Mouse (Mus musculus) liver, adult (tissue): ENCODE measurements around the gene Mrpl58.

ENCODE experiments used
- GATA4 ChIP-seq: IDR thresholded peaks from 2 replicates; pipeline ENCODE4 v1.6.1; 2014; ENCODE audit warnings: mild to moderate bottlenecking, low read length; ENCODE audit not compliant: insufficient replicate concordance

Mrpl58 gene

DNA sequence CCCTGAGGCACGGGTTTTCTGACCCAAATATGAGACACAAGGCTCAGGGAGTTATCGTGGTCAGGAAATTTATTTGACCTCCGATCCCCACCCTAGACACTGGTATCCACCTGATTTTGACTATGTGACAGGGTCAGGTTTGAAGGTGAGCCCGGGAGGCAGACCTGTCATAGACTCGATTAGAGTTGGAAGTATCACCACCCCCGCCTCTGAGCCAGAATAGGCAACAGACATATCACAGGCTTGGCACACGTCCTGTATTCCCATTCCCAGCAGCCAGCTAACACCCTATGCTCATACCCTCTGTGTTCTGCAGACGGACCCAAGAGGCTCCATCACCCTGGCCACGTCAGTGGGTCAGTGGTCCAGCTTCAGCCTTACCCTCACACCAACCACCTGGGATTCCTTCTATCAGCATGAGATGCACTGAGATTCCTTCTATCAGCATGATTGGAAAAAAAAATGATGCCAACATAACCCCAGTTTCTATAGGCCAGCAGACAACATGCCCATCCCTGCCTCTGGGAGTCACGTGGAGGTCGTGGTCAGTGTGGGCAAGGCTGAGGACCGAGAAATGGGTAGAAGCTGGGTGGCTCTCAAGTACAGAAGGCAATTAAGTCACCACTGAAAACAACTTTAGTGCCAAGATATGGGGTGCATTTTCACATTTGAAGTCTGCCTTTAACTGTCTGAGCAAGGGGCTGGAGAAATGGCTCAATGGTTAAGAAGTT, 28.7 kb upstream of the Mrpl58 start:
- no peak for TF ChIP-seq GATA4

GRCm38 (mm10) chr11:115376722-115377121, 26.8 kb upstream of the Mrpl58 start:
- no peak for TF ChIP-seq GATA4

DNA sequence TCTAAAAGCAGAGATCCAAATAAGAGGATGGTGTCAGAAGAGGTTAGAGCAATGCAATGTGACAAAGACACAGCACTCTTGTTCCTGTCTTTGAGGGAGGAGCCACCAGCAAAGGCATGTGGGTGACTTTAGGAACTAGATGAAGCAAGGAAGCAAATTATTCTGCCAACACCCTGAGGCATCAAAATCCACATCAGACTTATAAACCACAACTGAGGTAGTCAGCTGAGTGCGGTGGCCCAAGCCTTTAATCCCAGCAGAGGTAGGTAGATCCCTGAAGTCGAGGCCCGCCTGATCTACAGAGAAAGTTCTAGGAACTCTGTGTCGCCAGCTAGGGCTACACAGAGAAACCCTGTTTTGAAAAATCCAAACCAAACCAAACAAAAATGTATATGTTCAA, 26.3 kb upstream of the Mrpl58 start:
- TF ChIP-seq GATA4: no peak

DNA sequence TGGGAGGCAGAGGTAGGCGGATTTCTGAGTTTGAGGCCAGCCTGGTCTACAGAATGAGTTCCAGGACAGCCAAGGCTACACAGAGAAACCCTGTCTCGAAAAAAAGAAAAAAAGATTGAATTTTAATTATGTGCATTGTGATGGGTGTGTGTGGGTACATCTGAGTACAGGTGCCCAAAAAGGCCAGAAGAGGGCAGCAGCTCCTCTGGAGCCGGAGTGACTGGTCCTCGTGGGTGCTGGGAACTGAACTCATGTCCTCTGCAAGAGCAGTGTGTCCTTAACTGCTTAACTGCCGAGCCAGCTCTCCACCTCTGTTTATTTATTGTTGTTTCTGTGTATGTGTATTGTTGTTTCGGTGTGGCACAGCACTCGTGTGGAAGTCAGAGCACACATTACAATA, 25.7 kb upstream of the Mrpl58 start:
- no peak for TF ChIP-seq GATA4

- no peak for TF ChIP-seq GATA4
Observed at GRCm38 (mm10) chr11:115381276-115381675, 22.3 kb upstream of the Mrpl58 start.

DNA sequence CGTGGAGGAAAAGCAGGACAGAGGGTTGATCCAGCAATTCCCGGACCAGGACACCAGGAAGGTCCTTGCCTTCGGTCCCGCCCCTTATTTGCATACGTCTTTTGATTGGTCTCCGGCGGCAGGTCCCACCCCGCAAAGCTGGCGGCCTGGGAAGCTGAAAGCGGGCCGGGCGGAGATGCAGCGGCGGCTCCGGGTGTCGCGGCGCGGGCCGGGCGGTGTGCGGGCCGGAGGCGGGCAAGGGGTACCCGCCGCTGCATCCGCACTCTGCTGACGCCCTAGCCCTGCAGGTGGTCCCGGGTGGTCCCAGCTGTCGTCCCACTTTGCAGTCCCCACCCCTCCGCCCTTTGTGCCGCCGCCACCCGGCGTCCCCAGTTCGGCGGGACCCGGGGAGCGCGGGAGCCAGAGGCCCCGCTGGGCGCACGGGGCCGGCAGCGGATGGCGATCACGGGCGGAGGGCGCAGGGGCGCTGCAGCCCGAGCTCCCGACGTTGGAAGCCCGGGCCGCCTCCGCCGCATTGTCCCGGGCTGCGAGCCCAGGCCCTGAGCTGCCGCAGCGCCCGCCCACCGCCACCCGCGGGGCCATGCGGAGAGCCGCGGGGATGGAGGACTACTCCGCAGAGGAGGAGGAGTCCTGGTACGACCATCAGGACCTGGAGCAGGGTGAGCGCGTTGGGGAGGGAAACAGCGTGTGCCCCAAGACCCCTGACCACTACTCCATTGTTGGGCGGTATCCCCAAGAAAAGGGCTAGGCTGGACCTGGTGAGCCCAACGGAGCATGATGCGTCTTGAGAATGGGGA, 21.6 kb upstream of the Mrpl58 start, which contains the start of gene Cdr2l:
Gene Cdr2l (plus strand): TSS at position 174 of the 797 bp plus-strand sequence.
- TF ChIP-seq GATA4: no peak; the same call in 1 of the 2 replicates

DNA sequence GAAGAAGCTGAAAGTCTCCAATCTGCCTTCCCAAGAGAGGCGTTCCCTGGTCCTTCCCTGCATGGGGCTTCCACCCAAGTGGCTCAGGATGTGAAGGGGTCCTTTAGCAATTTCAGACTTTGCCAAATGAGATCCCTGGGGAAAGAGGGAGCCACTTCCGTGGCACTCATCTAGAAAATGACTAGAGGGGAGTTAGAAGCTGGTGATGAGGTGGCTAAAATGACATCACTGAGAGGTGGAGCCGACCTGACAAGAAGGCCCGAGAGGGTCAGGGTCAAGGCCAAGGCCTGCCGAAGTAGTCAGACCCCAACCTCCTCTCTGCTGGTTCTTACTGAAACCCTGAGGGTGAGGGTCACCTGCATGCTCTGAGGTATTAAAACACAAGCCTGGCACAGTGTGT, 20.7 kb upstream of the Mrpl58 start:
- no peak for TF ChIP-seq GATA4

DNA sequence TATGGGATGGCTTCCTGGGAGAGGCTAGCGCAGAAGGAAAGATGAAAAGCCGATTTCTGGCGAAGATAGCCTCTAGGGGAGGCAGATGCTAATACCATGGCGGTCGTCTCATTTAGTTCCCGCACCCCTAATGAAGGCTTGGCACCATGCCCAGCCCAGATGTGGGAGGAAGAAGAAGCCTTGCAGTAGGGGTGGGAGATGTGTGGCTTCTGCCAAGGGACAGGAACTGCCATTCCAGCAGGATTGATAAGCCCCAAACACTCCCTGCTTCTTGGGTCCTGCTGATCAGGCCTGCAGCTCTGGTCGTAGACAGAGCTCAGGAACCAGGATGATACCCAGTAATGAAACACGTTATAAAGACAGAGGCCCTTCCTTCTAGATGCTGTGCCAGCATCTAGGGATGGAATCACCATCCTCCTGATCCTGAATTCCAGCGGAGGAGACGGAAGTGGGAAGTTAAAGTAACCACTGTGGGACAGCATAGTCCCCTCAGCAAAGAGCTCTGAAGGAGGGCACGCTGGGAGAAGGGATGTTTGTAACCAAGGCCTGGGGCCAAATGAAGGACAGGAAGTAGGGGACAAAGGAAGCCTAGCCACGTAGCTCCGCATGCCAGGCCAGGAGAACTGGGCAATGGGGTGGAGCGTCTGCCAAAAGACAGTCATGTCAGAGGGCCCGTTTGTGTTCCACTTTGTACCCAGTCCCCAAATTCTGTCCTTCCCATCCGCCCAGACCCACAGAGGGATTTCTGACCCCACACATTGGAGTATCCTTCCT, 19.7 kb upstream of the Mrpl58 start:
- TF ChIP-seq GATA4: no peak

- no peak for TF ChIP-seq GATA4
Observed at GRCm38 (mm10) chr11:115384587-115384986, 19.0 kb upstream of the Mrpl58 start.

DNA sequence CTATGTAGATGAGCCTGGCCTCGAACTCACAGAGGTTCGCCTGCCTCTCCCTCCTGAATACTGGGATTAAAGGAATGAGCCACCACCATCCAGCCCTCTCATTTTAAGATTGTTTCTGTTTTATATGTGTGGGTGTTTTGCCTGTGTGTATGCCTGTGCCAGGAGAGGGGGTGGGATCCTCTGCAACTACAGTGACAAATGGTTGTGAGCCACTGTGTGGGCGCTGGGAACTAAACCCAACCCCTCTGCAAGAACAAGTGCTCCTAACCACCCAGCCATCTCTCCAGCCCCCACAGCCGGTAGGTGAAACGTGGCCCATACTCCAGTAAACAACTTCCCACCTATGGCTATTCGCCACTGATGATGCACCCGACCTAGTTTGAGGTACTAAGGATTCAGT, 12.2 kb upstream of the Mrpl58 start:
- TF ChIP-seq GATA4: no peak

- TF ChIP-seq GATA4: no peak
Observed at GRCm38 (mm10) chr11:115393721-115394325, 9.7 kb upstream of the Mrpl58 start.

DNA sequence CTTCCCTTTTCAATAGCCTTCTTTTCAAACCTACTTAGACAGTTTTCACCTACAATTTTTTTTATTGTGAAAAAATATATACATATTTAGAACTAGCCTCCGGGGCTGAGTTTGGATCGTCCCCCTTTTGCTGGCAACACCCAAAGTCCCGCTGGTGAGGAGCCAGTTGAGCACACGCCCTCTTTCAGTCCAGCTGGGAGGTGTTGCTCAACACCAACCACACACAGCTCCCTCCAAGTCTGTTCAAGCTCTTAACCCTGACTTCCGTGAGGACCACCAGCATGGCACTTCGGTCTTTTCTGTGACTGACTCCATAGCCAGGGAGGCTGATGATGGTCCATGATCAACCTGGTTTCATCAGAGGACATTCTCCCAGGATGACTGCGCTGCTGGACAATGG, 5.5 kb upstream of the Mrpl58 start:
- no peak for TF ChIP-seq GATA4

- no peak for TF ChIP-seq GATA4
Observed at GRCm38 (mm10) chr11:115400126-115400525, 3.4 kb upstream of the Mrpl58 start.

- TF ChIP-seq GATA4: no peak
Observed at GRCm38 (mm10) chr11:115400630-115401391, 2.7 kb upstream of the Mrpl58 start.
